Mouse (Mus musculus) gastrocnemius, postnatal 25 days (tissue): ENCODE data around the gene C9. TPM values are rescaled to one million over a fixed set of nuclear protein-coding genes. Genes with fewer than 3 reads are reported as not detected.

Source experiments
- DNase-seq: peaks from one replicate; pipeline ENCODE4 v3.0.0; 2022
- long read RNA-seq, 2 experiments: library from polyadenylated mRNA; stranded (forward); transcript quantifications; one replicate each; pipeline ENCODE4 v2.0.0; 2021
- total RNA-seq, 2 experiments: library from RNA; stranded (reverse); gene quantifications; 1 replicate in 1 of 2; 2 replicates in 1 of 2; pipeline ENCODE4 v1.2.3; 2021

C9 gene
- total RNA-seq: not detected
- long read RNA-seq, experiment 1: 0 reads
- long read RNA-seq, experiment 2: 0 reads

- no peak for DNase-seq
These were observed at the start of gene C9 for GRCm38 (mm10) chr15:6445135-6445534. TSS of gene C9 (plus strand) at chr15:6445327.

GRCm38 (mm10) chr15:6398211-6398610 lies 46.9 kb upstream of the C9 start:
- DNase-seq: no peak

DNA sequence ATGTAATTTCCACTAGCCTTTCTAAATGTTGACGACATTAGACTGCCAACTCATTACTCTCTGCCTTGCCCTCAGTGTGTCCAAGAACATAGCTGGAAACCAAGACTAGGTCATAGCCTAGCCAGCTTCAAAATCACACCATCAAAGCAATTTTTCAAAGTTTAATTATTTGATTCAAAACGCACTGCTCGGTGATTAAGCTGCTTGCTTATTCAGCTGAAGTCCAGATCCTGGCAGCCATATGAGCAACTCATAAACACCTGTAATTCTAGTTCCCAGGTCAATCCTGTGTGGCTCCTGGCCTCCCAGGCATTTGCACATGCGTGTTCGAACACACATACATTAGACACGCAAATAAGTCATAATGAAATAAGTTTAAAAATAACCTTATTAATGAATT lies 46.2 kb upstream of the C9 start:
- DNase-seq: no peak

GRCm38 (mm10) chr15:6400115-6400514 lies 45.0 kb upstream of the C9 start:
- DNase-seq: no peak

DNA sequence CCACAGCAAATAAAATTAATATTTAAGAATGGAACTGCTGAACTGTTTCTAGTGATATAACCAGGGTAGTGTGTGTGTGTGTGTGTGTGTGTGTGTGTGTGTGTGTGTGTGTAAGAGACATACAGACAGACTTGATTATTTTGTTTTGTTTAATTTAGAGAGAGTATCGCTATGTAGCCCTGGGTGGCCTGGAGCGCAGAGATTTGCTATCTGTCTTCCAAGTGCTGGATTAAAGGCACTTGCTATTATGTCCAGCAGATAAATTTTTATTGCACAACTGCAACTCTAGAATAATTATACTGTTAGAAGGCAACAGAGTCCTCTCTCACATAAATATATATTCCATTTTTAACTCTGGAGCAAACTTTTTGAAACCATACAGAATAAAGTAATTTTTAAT lies 42.7 kb upstream of the C9 start:
- DNase-seq: no peak

GRCm38 (mm10) chr15:6404172-6404571 lies 41.0 kb upstream of the C9 start:
- DNase-seq: no peak

- no peak for DNase-seq
These were observed 38.4 kb upstream of the C9 start for GRCm38 (mm10) chr15:6406771-6407170.

- no peak for DNase-seq
These were observed 36.1 kb upstream of the C9 start for GRCm38 (mm10) chr15:6409031-6409430.

DNA sequence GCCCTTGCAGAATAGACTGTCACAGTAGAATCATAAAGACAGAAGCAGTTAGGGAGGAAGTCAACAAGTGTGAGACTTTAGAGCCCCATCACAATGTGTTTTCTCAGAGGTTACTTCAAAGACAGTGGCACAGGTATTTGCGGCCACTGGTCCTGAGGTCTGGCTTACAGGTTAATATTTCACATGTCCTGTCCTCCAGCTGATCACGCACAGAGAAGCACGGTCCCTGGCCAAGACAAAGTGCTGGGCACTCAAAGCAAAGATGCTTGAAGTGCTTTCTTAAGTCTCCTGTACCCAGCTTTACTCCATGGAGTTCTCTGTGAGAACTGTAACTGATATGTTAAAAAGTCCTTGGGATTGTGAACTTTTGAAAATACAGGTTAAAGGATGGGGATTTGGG lies 35.0 kb upstream of the C9 start:
- no peak for DNase-seq

- DNase-seq: no peak
These were observed 33.8 kb upstream of the C9 start for GRCm38 (mm10) chr15:6411334-6411733.

DNA sequence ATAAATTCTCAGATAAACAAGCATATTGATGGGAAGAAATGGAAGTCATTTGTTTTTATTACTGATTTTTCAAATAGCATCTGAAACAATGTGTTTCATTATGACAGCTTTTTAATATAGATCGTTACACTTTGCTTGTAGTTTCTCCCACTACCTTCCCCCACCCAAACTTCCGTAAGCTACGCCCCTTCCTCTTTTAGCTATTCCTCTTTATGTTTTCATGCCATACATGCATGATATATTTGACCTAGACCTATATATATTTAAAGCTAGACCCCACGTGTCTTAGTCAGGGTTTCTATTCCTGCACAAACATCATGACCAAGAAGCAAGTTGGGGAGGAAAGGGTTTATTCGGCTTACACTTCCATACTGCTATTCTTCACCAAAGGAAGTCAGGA lies 29.8 kb upstream of the C9 start:
- DNase-seq: no peak

- no peak for DNase-seq
These were observed 13.3 kb upstream of the C9 start for GRCm38 (mm10) chr15:6431777-6432176.

DNA sequence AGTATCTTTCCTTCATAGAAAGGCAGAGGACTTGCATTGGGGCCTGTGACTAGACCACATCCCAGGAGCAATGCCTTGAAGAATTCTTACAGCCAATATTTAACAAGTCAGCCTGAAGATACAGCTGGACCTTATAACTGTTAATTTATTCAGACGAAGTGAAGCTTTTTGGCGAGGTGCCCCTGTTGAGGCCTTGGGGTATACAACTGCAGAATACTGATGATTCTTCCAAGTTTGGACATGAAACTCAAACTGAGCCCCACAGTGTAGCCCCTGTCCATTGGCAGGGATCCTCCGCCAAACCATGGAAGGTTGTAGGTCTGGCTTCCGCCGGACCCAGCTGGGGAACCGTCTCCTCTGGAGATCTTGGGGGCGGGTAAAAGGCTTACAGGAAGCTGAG lies 12.7 kb upstream of the C9 start:
- no peak for DNase-seq

DNA sequence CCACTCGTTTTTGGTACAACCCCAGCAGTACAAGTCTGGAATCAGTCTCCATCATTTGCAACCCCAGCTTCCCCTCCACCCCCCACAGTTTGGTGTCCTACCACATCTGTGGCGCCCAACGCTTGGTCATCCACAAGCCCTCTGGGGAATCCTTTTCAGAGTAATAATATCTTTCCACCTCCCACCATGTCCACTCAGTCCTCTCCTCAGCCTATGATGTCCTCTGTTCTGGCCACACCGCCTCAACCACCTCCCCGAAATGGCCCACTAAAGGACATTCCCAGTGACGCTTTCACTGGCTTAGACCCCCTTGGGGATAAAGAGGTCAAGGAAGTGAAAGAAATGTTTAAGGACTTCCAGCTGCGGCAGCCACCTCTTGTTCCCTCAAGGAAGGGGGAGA lies 9.8 kb upstream of the C9 start:
- no peak for DNase-seq

- DNase-seq: no peak
These were observed 9.4 kb upstream of the C9 start for GRCm38 (mm10) chr15:6435773-6436172.

DNA sequence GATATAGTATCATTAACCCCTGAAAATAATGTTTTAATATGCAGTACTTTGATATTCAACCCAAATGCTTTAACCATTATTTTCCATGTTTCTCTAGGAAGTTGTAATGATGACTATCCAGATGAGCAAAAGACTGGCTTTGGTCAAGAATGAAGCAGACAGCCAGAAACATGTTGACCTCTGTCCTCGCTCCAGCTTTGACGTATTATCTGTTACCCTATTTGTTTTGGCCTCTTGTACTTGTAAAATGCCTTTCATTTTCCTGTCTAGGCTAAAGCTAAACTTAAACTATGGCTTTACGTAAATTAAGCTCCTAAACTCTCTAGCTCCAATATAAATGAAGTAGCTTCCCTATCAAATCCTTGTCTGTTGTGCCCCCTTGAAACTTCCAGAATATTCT lies 6.4 kb upstream of the C9 start:
- DNase-seq: no peak

- DNase-seq: no peak
These were observed 675 bp upstream of the C9 start for GRCm38 (mm10) chr15:6444452-6444851.

- no peak for DNase-seq
These were observed 1.1 kb downstream of the C9 start for GRCm38 (mm10) chr15:6446181-6446580.

- DNase-seq: no peak
These were observed 3.8 kb downstream of the C9 start for GRCm38 (mm10) chr15:6448892-6449291.

GRCm38 (mm10) chr15:6454461-6454860 lies 9.3 kb downstream of the C9 start:
- no peak for DNase-seq

DNA sequence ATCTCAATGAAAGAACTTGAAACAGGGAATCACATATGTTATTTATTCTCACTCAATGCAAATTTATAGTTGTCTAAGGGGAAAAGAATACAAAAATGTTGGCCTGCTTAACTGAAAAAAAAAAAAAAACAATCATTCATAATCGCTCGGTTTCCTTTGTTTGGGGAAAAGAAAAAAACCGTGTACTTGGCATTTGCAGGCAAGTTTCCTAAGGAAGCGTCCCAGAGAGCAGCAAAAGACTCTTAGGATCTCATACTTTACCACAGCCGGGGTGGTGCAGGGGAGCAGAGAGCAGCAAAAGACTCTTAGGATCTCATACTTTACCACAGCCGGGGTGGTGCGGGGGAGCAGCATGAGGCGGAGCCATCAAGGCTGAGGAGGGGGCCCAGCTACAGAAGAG lies 16.3 kb downstream of the C9 start:
- DNase-seq: no peak

- DNase-seq: no peak
These were observed 18.3 kb downstream of the C9 start for GRCm38 (mm10) chr15:6463361-6463923.

- DNase-seq: no peak
These were observed 21.9 kb downstream of the C9 start for GRCm38 (mm10) chr15:6466995-6467394.

DNA sequence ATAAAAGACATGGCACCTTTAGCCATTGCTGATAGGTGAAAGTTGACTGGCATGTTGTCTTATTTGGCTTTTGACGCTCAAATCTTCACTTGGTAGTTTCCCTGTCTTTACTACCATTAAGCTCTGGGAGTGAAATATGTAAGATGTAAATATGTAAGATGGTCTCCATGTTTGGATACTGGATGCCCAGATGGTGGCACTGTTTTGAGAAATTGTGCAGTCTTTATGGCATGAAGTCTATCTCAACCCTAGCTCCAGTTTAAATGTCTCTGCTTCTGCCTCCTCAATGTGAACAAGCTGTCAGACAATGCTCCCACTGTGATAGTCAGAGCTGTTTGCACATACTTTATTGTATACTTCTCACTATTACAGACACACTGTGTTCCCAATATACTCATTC lies 23.7 kb downstream of the C9 start:
- DNase-seq: no peak

- no peak for DNase-seq
These were observed 24.3 kb downstream of the C9 start for GRCm38 (mm10) chr15:6469384-6469783.
